Mouse (Mus musculus): Measurements from ENCODE around the gene Tbcd. TPM values are rescaled to one million over a fixed set of nuclear protein-coding genes. Genes with fewer than 3 reads are reported as not detected.

Tbcd gene
- total and polyA plus RNA-seq, 3 experiments, result 5.8 to 47.6 (median 40.0) TPM

- no peaks in the 10 kb centered on the region for H3K27me3 ChIP-seq (ENCODE audit: insufficient read depth, low read length)
- no peak overlapping the region for H3K4me3 ChIP-seq (ENCODE audit: low read depth, low read length)
- TF ChIP-seq TAL1 (conservative IDR thresholded peaks at IDR 0.05; ENCODE audit: low read depth, low read length), result no peak
- no peak for TF ChIP-seq POLR2AphosphoS5 (IDR thresholded peaks at IDR 0.05; ENCODE audit: insufficient replicate concordance, low read depth, low read length)
- TF ChIP-seq GATA1 (IDR thresholded peaks at IDR 0.05; ENCODE audit: borderline replicate concordance, low read length), result no peak
- TF ChIP-seq CTCF (IDR thresholded peaks at IDR 0.05; ENCODE audit: low read depth, low read length), result no peak
- TF ChIP-seq GATA2 (IDR thresholded peaks at IDR 0.05; ENCODE audit: borderline replicate concordance, low read depth, low read length), result no peak
- peaks cover 71% of the 10 kb centered on the region for H3K36me3 ChIP-seq (replicated peaks)
- ATAC-seq (ENCODE audit: extremely low read depth, insufficient number of reproducible peaks, low FRiP score, poor library complexity, severe bottlenecking) (no peak), DNase-seq (ENCODE audit: low spot score) (no peak)
- H3K9me3 ChIP-seq (replicated peaks), result no peaks in the 10 kb centered on the region
- H3K4me1 ChIP-seq (ENCODE audit: insufficient read depth, low read depth, low read length), result peaks cover 3% of the 10 kb centered on the region; the same call in 1 of the 2 replicates
Measured at GRCm38 (mm10) chr11:121647321-121647720, 195.6 kb downstream of the Tbcd start.

GRCm38 (mm10) chr11:121648166-121648565 is 196.4 kb downstream of the Tbcd start:
- ATAC-seq (ENCODE audit: extremely low read depth, insufficient number of reproducible peaks, low FRiP score, poor library complexity, severe bottlenecking) (no peak), DNase-seq (ENCODE audit: low spot score) (no peak)
- TF ChIP-seq POLR2AphosphoS5 (IDR thresholded peaks at IDR 0.05; ENCODE audit: insufficient replicate concordance, low read depth, low read length) (no peak), GATA1 (IDR thresholded peaks at IDR 0.05; ENCODE audit: borderline replicate concordance, low read length) (no peak), GATA2 (IDR thresholded peaks at IDR 0.05; ENCODE audit: borderline replicate concordance, low read depth, low read length) (no peak), TAL1 (conservative IDR thresholded peaks at IDR 0.05; ENCODE audit: low read depth, low read length) (no peak), CTCF (IDR thresholded peaks at IDR 0.05; ENCODE audit: low read depth, low read length) (no peak)
- Histone ChIP-seq H3K36me3 (replicated peaks) (peaks cover 70% of the 10 kb centered on the region), H3K4me1 (ENCODE audit: insufficient read depth, low read depth, low read length) (peaks cover 3% of the 10 kb centered on the region; the same call in 1 of the 2 replicates), H3K9me3 (replicated peaks) (no peaks in the 10 kb centered on the region), H3K4me3 (ENCODE audit: low read depth, low read length) (no peak overlapping the region), H3K27me3 (ENCODE audit: insufficient read depth, low read length) (no peaks in the 10 kb centered on the region)

GRCm38 (mm10) chr11:121649900-121650299 is 198.2 kb downstream of the Tbcd start:
- no peak for ATAC-seq (ENCODE audit: extremely low read depth, insufficient number of reproducible peaks, low FRiP score, poor library complexity, severe bottlenecking)
- Histone ChIP-seq H3K4me1 (ENCODE audit: insufficient read depth, low read depth, low read length) (peaks cover 3% of the 10 kb centered on the region; the same call in 1 of the 2 replicates), H3K4me3 (ENCODE audit: low read depth, low read length) (no peak overlapping the region), H3K9me3 (replicated peaks) (no peaks in the 10 kb centered on the region), H3K27me3 (ENCODE audit: insufficient read depth, low read length) (no peaks in the 10 kb centered on the region), H3K36me3 (replicated peaks) (peaks cover 72% of the 10 kb centered on the region)
- no peak for DNase-seq (ENCODE audit: low spot score)
- no peak for TF ChIP-seq GATA1 (IDR thresholded peaks at IDR 0.05; ENCODE audit: borderline replicate concordance, low read length)
- no peak for TF ChIP-seq POLR2AphosphoS5 (IDR thresholded peaks at IDR 0.05; ENCODE audit: insufficient replicate concordance, low read depth, low read length)
- TF ChIP-seq CTCF (IDR thresholded peaks at IDR 0.05; ENCODE audit: low read depth, low read length), result no peak
- no peak for TF ChIP-seq TAL1 (conservative IDR thresholded peaks at IDR 0.05; ENCODE audit: low read depth, low read length)
- no peak for TF ChIP-seq GATA2 (IDR thresholded peaks at IDR 0.05; ENCODE audit: borderline replicate concordance, low read depth, low read length)

GRCm38 (mm10) chr11:121650668-121651067 is 198.9 kb downstream of the Tbcd start:
- peaks cover 5% of the 10 kb centered on the region; the same call in 1 of the 2 replicates for H3K4me1 ChIP-seq (ENCODE audit: insufficient read depth, low read depth, low read length)
- no peak overlapping the region for H3K4me3 ChIP-seq (ENCODE audit: low read depth, low read length)
- ATAC-seq (ENCODE audit: extremely low read depth, insufficient number of reproducible peaks, low FRiP score, poor library complexity, severe bottlenecking) (no peak), DNase-seq (ENCODE audit: low spot score) (no peak)
- no peaks in the 10 kb centered on the region for H3K27me3 ChIP-seq (ENCODE audit: insufficient read depth, low read length)
- H3K36me3 ChIP-seq (replicated peaks), result peaks cover 74% of the 10 kb centered on the region
- no peaks in the 10 kb centered on the region for H3K9me3 ChIP-seq (replicated peaks)
- no peak for TF ChIP-seq TAL1 (conservative IDR thresholded peaks at IDR 0.05; ENCODE audit: low read depth, low read length)
- TF ChIP-seq POLR2AphosphoS5 (IDR thresholded peaks at IDR 0.05; ENCODE audit: insufficient replicate concordance, low read depth, low read length), result no peak
- TF ChIP-seq GATA1 (IDR thresholded peaks at IDR 0.05; ENCODE audit: borderline replicate concordance, low read length), result no peak
- TF ChIP-seq GATA2 (IDR thresholded peaks at IDR 0.05; ENCODE audit: borderline replicate concordance, low read depth, low read length), result no peak
- no peak for TF ChIP-seq CTCF (IDR thresholded peaks at IDR 0.05; ENCODE audit: low read depth, low read length)

GRCm38 (mm10) chr11:121651556-121651955 is 199.8 kb downstream of the Tbcd start:
- H3K4me3 ChIP-seq (ENCODE audit: low read depth, low read length), result no peak overlapping the region
- ATAC-seq (ENCODE audit: extremely low read depth, insufficient number of reproducible peaks, low FRiP score, poor library complexity, severe bottlenecking) (no peak), DNase-seq (ENCODE audit: low spot score) (no peak)
- H3K36me3 ChIP-seq (replicated peaks), result peaks cover 73% of the 10 kb centered on the region
- TF ChIP-seq CTCF (IDR thresholded peaks at IDR 0.05; ENCODE audit: low read depth, low read length), result no peak
- TF ChIP-seq GATA1 (IDR thresholded peaks at IDR 0.05; ENCODE audit: borderline replicate concordance, low read length), result no peak
- TF ChIP-seq GATA2 (IDR thresholded peaks at IDR 0.05; ENCODE audit: borderline replicate concordance, low read depth, low read length), result no peak
- no peak for TF ChIP-seq TAL1 (conservative IDR thresholded peaks at IDR 0.05; ENCODE audit: low read depth, low read length)
- no peak for TF ChIP-seq POLR2AphosphoS5 (IDR thresholded peaks at IDR 0.05; ENCODE audit: insufficient replicate concordance, low read depth, low read length)
- H3K9me3 ChIP-seq (replicated peaks), result no peaks in the 10 kb centered on the region
- H3K27me3 ChIP-seq (ENCODE audit: insufficient read depth, low read length), result no peaks in the 10 kb centered on the region
- peaks cover 2% of the 10 kb centered on the region; the same call in 1 of the 2 replicates for H3K4me1 ChIP-seq (ENCODE audit: insufficient read depth, low read depth, low read length)

GRCm38 (mm10) chr11:121651983-121652382 is 200.2 kb downstream of the Tbcd start:
- Histone ChIP-seq H3K4me1 (ENCODE audit: insufficient read depth, low read depth, low read length) (0 out of 2 replicates have a peak, but pooled peaks cover 2% of the 10 kb centered on the region), H3K27me3 (ENCODE audit: insufficient read depth, low read length) (no peaks in the 10 kb centered on the region), H3K9me3 (replicated peaks) (no peaks in the 10 kb centered on the region), H3K36me3 (replicated peaks) (peaks cover 72% of the 10 kb centered on the region), H3K4me3 (ENCODE audit: low read depth, low read length) (no peak overlapping the region)
- no peak for TF ChIP-seq TAL1 (conservative IDR thresholded peaks at IDR 0.05; ENCODE audit: low read depth, low read length)
- TF ChIP-seq GATA2 (IDR thresholded peaks at IDR 0.05; ENCODE audit: borderline replicate concordance, low read depth, low read length), result no peak
- no peak for TF ChIP-seq GATA1 (IDR thresholded peaks at IDR 0.05; ENCODE audit: borderline replicate concordance, low read length)
- no peak for TF ChIP-seq CTCF (IDR thresholded peaks at IDR 0.05; ENCODE audit: low read depth, low read length)
- no peak for TF ChIP-seq POLR2AphosphoS5 (IDR thresholded peaks at IDR 0.05; ENCODE audit: insufficient replicate concordance, low read depth, low read length)
- DNase-seq (ENCODE audit: low spot score) (no peak), ATAC-seq (ENCODE audit: extremely low read depth, insufficient number of reproducible peaks, low FRiP score, poor library complexity, severe bottlenecking) (no peak)
